Mouse (Mus musculus): Measurements from ENCODE around the gene Gm21411. TPM values are rescaled to one million over a fixed set of nuclear protein-coding genes. Genes with fewer than 3 reads are reported as not detected.
A peak's percentile ranks its signal among the peaks of the same experiment; 100 is the strongest.
"Not testable (repeated sequence)": the region's sequence is repeated elsewhere in the genome, so short reads cannot be mapped to it uniquely, and the experiment has no call there.

Gene Gm21411
- not detected in 2 replicates for polyA plus RNA-seq (2014; fragmentation: Nextera tagmentation; extraction: Ambion mirVana)

DNA sequence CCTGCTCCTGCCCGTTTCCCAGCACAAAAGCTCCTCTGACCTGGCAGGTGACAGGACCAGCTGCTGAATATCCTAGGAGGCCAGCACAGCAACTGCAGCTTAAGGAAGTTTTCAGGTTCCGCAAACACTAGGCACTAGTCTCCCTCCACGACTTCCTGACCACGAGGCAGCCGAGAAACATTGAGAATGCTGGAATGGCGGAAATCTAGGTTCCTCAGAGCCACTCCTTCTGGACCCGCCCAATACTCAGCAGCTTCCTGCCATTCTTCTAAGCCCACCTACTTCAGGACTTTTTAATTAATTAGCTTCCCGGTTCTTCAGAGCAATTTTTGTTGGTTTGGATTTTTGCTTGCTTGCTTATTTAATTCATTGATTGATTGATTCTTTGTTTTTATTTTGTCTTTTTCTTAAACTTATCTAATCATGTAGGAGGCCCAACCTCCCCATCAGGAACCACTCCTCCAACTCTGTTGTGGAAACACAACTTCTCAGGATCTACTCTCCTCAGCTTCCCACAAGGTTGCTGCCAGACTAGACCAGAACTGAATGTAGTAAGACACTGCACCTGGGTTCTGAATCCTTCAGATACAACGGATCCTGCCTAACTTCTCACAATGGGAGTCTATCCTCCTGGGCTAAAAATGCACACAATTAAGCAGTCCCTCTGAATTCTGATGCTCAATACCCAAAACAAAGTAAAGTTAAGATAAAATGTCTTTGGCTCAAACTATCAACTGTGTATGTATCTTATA lies at the start of gene Gm21411:
Gene Gm21411, minus strand, starts transcription at position 205 of the 752 bp plus-strand sequence.
- not testable (repeated sequence) for H3K9ac ChIP-seq (ENCODE audit: low read length); H3K27me3 ChIP-seq (ENCODE audit: control insufficient read depth, insufficient read depth, low read length); H3K27ac ChIP-seq (replicated peaks; ENCODE audit: low read depth, low read length); H3K36me3 ChIP-seq (ENCODE audit: control insufficient read depth, insufficient read depth, low read length); H3K9me3 ChIP-seq (ENCODE audit: control insufficient read depth, low read length); H3K4me2 ChIP-seq (ENCODE audit: low read depth, severe bottlenecking); DNase-seq (ENCODE audit: low spot score); H3K4me3 ChIP-seq (ENCODE audit: low read depth, low read length); H3K4me1 ChIP-seq (ENCODE audit: control insufficient read depth, insufficient read depth, low read length); ATAC-seq (ENCODE audit: insufficient number of reproducible peaks, low FRiP score, low TSS enrichment, low read depth)
- 79% methylated on average over 9 of the region's 9 CpGs for WGBS

DNA sequence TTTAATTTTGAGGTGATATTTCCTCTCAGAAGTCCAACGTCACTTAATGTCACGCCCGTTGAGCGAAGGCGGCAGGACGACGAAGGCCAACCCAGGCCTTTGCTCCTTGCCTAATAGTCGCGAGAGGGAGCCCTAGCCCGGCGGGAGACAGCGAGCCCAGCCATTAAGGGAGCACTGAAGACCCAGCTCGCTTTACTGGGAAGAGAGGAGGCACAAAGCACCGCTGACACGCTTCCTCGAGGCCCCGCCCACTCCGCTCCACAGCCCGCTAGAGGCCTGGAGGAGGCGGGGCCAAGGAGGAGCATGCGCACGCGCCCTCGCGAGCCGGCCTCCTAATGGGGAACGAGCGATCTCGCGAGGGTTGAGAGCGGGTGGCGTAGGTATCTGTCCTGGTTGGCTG lies 32.3 kb upstream of the Gm21411 start:
- H3K9me3 ChIP-seq (ENCODE audit: control insufficient read depth, low read length); H3K27ac ChIP-seq (replicated peaks; ENCODE audit: low read depth, low read length): not testable (repeated sequence)
- 63% methylated on average over 29 of the region's 32 CpGs for WGBS

DNA sequence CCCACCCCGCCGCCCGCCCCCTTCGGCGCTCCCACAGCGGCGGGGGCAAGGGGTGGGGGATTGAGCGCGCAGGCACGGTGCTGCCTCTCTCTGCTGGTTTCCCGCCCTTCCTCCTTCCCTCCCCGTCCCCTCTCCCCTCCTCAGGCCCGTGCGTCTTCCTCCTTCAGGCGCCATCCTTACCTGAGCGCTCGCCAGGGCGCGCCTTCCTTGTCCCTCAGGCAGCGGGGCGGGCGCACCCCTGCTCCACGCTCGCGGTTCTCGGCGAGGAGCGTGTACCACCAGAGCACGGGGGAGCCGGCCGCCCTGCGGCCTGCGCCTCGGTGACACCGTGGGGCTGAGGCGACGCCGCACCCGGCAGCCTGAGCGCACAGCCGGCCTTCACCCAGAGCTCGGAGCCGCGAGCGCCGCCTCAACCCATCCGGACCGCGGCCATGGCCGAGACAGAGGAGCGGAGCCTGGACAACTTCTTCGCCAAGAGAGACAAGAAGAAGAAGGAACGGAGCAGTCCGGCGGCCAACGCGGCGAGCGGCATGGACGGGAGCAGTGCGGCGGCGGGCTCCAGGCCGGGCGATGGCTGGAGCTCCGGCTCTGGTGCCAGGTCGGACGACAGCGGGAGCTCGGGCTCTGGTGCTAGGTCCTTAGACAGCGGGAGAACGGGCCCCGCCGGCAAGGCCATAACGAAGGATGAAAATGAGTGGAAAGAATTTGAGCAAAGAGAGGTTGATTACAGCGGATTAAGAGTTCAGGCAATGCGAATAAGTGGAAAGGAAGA lies 23.1 kb upstream of the Gm21411 start:
- no peaks in the 10 kb centered on the region for H3K27me3 ChIP-seq (ENCODE audit: control insufficient read depth, insufficient read depth, low read length)
- H3K4me1 ChIP-seq (ENCODE audit: control insufficient read depth, insufficient read depth, low read length) = no peaks in the 10 kb centered on the region
- H3K27ac ChIP-seq (replicated peaks; ENCODE audit: low read depth, low read length) = no peak overlapping the region
- no peaks in the 10 kb centered on the region for H3K36me3 ChIP-seq (ENCODE audit: control insufficient read depth, insufficient read depth, low read length)
- 6% methylated on average over 76 of the region's 77 CpGs for WGBS
- ATAC-seq (ENCODE audit: insufficient number of reproducible peaks, low FRiP score, low TSS enrichment, low read depth) = peak; percentile 67; the same call in 1 of the 2 replicates
- H3K4me2 ChIP-seq (ENCODE audit: low read depth, severe bottlenecking) = peak overlapping the region; percentile 42
- H3K9ac ChIP-seq (ENCODE audit: low read length) = peak overlapping the region; percentile 50
- H3K4me3 ChIP-seq (ENCODE audit: low read depth, low read length) = peak overlapping the region; percentile 19; the same call in 1 of the 2 replicates
- peak; percentile 40 for DNase-seq (ENCODE audit: low spot score)
- H3K9me3 ChIP-seq (ENCODE audit: control insufficient read depth, low read length) = peaks cover 5% of the 10 kb centered on the region; the same call in 1 of the 2 replicates

More for the DNA sequence above, 32.3 kb upstream of the Gm21411 start:
- H3K36me3 ChIP-seq (ENCODE audit: control insufficient read depth, insufficient read depth, low read length); DNase-seq (ENCODE audit: low spot score); ATAC-seq (ENCODE audit: insufficient number of reproducible peaks, low FRiP score, low TSS enrichment, low read depth); H3K4me3 ChIP-seq (ENCODE audit: low read depth, low read length); H3K9ac ChIP-seq (ENCODE audit: low read length); H3K4me1 ChIP-seq (ENCODE audit: control insufficient read depth, insufficient read depth, low read length); H3K27me3 ChIP-seq (ENCODE audit: control insufficient read depth, insufficient read depth, low read length); H3K4me2 ChIP-seq (ENCODE audit: low read depth, severe bottlenecking): not testable (repeated sequence)

DNA sequence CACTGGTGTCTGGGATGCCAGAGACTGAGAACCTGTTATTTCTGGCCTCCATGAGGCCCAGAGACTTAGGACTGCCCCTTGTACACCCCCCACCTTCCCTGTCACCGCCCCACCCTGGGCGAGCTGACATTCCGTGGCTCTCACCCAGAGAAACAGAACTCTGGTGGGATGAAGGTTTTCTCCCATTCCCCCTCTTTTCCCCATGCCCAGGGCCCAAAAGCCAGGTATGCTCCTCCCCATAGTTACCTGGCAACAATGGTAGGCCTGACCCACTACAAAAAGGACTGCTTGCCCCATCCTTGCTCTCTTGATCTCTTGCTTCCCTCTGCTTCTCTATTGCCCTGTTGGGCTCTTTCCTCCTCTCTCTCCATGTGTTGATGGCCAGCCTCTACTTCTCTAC lies 5.8 kb upstream of the Gm21411 start:
- DNase-seq (ENCODE audit: low spot score) (no peak), ATAC-seq (ENCODE audit: insufficient number of reproducible peaks, low FRiP score, low TSS enrichment, low read depth) (no peak)
- H3K27ac ChIP-seq (replicated peaks; ENCODE audit: low read depth, low read length) = no peak overlapping the region
- H3K4me2 ChIP-seq (ENCODE audit: low read depth, severe bottlenecking) = no peak overlapping the region
- H3K9me3 ChIP-seq (ENCODE audit: control insufficient read depth, low read length) = peaks cover 3% of the 10 kb centered on the region; the same call in 1 of the 2 replicates
- no peaks in the 10 kb centered on the region for H3K36me3 ChIP-seq (ENCODE audit: control insufficient read depth, insufficient read depth, low read length)
- H3K4me1 ChIP-seq (ENCODE audit: control insufficient read depth, insufficient read depth, low read length) = no peaks in the 10 kb centered on the region
- H3K9ac ChIP-seq (ENCODE audit: low read length) = no peak overlapping the region
- no peaks in the 10 kb centered on the region for H3K27me3 ChIP-seq (ENCODE audit: control insufficient read depth, insufficient read depth, low read length)
- no peak overlapping the region for H3K4me3 ChIP-seq (ENCODE audit: low read depth, low read length)
- 81% methylated on average over 3 of the region's 3 CpGs for WGBS

DNA sequence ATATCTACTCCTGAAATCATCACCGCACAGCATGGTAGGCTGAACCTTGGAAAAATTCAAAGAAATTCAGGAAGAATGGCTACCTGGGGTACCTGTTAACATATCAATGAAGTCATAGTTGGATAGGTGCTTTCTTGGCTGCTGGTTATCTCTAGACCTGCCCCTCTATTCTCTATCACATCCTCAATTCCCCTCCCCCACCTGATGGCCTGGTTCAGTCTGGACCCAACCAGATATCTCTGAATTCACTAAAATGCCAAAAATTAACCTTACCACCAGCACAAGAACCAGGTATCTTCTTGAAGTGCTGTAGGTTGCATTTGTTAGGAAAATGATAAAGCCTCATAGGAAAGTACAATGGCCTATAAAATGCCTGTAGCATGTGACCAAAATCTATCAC lies 1.3 kb downstream of the Gm21411 start:
- WGBS = 91% methylated on average over 1 of the region's 1 CpGs
- not testable (repeated sequence) for H3K4me2 ChIP-seq (ENCODE audit: low read depth, severe bottlenecking); H3K4me1 ChIP-seq (ENCODE audit: control insufficient read depth, insufficient read depth, low read length); H3K36me3 ChIP-seq (ENCODE audit: control insufficient read depth, insufficient read depth, low read length); DNase-seq (ENCODE audit: low spot score); H3K9me3 ChIP-seq (ENCODE audit: control insufficient read depth, low read length); H3K9ac ChIP-seq (ENCODE audit: low read length); ATAC-seq (ENCODE audit: insufficient number of reproducible peaks, low FRiP score, low TSS enrichment, low read depth); H3K4me3 ChIP-seq (ENCODE audit: low read depth, low read length); H3K27me3 ChIP-seq (ENCODE audit: control insufficient read depth, insufficient read depth, low read length); H3K27ac ChIP-seq (replicated peaks; ENCODE audit: low read depth, low read length)

DNA sequence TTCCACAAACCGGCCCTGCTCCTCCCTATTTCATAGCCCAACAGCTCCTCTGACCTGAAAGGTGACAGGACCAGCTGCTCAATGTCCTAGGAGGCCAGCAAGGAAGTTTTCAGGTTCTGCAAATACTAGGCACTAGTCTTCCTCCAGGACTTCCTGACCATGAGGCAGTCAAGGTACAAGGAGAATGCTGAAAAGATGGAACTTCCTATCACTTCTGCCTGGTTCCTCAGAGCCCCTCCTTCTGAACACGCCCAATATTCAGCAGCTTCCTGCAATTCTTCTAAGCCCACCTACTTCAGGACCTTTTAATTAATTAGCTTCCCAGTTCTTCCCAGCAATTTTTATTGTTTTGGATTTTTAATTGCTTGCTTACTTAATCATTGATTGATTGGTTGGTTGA lies 4.6 kb downstream of the Gm21411 start:
- not testable (repeated sequence) for H3K9me3 ChIP-seq (ENCODE audit: control insufficient read depth, low read length); H3K4me3 ChIP-seq (ENCODE audit: low read depth, low read length); DNase-seq (ENCODE audit: low spot score); H3K4me1 ChIP-seq (ENCODE audit: control insufficient read depth, insufficient read depth, low read length); H3K27ac ChIP-seq (replicated peaks; ENCODE audit: low read depth, low read length); H3K4me2 ChIP-seq (ENCODE audit: low read depth, severe bottlenecking); ATAC-seq (ENCODE audit: insufficient number of reproducible peaks, low FRiP score, low TSS enrichment, low read depth); H3K36me3 ChIP-seq (ENCODE audit: control insufficient read depth, insufficient read depth, low read length); H3K9ac ChIP-seq (ENCODE audit: low read length); H3K27me3 ChIP-seq (ENCODE audit: control insufficient read depth, insufficient read depth, low read length)
- WGBS = 88% methylated on average over 2 of the region's 2 CpGs

DNA sequence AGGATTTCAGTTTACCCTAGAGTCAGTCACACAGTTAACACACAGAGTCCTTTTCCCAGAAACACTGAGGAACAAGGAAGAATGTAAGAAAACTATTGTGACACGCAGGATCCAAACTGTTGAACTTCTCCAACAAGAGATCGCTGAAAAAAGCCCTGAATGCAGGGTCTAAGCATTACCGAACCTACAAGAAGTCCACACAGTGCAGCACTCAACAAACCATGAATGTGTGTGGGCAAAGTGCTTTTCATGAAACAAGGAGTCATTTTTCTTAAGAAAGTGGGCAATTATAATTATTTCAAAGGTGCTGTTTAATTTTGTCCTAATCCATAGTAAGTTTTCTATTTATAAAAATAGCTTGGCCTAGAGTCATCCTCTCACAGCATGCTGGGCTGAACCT lies 6.3 kb downstream of the Gm21411 start:
- H3K36me3 ChIP-seq (ENCODE audit: control insufficient read depth, insufficient read depth, low read length); H3K4me1 ChIP-seq (ENCODE audit: control insufficient read depth, insufficient read depth, low read length); H3K9me3 ChIP-seq (ENCODE audit: control insufficient read depth, low read length); DNase-seq (ENCODE audit: low spot score); H3K4me3 ChIP-seq (ENCODE audit: low read depth, low read length); H3K9ac ChIP-seq (ENCODE audit: low read length); ATAC-seq (ENCODE audit: insufficient number of reproducible peaks, low FRiP score, low TSS enrichment, low read depth); H3K27ac ChIP-seq (replicated peaks; ENCODE audit: low read depth, low read length); H3K27me3 ChIP-seq (ENCODE audit: control insufficient read depth, insufficient read depth, low read length); H3K4me2 ChIP-seq (ENCODE audit: low read depth, severe bottlenecking): not testable (repeated sequence)
- 63% methylated on average over 3 of the region's 3 CpGs for WGBS

Data from limb, embryonic 11.5 days (tissue).